Mouse (Mus musculus): ENCODE data around the gene Pakap.
"Not testable (repeated sequence)": the region's sequence is repeated elsewhere in the genome, so short reads cannot be mapped to it uniquely, and the experiment has no call there.

The Pakap gene

DNA sequence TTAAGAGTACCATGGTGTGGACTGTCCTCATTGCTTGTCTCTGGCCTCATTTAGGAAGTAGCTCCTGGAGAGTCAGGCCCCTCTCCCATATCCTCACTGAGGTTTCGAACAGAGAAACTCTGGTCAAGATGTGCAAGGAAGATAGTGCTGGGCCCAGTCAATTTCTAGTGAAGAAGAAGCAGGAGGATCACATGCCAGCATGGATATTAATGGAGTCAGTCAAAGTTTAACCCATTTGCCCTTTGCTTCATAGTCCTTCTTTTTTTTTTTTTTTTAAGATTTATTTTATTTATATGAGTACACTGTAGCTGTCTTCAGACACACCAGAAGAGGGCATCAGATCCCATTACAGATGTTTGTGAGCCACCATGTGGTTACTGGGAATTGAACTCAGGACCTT is 321.0 kb downstream of the Pakap start:
- not testable (repeated sequence) for DNase-seq

DNA sequence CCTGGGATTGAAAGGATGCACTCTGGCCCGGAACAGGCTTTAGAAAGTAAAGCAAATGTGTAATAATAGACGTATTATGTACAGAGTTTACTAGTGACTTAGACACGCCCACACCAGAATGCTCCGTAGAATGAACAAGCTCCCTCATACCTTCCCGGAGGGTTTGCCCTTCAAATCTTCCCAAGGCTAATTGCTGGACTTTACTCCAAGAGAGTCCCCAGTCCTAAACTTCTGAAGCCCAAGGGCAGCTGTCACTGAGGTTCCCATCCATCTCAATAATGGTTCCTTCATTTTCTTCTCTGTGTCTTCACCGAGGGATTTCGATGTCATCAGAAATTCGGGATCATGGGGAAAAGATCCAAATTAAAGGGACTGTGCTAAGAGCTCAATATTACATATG is 321.8 kb downstream of the Pakap start:
- DNase-seq: no peak

DNA sequence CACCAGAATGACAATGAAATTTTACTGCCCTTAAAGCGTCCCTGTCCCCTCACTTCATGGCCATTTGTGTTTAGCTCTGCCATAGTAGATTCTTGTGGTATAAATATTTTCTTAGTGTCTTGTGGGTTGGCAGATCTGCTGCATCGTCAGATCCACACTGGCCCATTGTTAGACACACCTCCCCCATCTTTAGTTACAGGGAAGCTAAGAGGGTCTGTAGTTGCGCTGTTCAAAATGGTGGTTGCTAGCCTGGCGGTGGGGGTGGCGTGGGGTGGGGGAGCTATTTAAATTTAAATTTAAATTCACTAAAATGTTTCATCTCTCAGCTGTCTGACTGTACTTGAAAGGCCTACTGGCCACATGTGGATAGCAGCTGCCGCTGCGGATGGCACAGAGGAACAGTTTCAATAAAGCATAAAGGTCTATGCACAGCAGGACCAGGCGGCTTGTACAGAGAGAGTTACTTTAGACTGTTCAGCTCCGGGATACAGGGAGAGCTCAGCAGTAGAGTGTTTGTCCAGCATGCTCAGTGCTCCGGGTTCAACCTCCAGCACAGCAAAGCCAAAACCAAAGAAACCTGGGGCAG is 324.1 kb downstream of the Pakap start:
- no peak for DNase-seq

DNA sequence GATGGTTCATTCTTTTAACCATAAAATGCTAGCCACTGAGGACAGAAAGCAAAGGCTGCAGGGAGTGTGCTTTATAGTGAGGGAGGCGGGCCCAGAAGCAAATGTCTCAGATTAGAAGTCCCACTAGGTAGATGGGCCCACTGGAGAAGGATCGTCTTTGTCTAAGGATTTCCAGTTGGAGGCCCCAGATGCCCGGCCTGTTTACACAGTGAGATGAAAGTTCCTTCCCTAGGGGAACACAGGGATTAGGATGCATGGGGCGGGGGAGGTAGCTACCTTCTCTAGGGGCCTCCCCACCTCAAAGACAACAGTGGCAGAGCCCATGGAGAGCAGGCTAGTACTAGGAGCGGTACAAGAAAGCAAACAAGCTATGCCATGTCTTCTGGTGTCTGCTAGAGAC is 327.2 kb downstream of the Pakap start:
- no peak for DNase-seq

DNA sequence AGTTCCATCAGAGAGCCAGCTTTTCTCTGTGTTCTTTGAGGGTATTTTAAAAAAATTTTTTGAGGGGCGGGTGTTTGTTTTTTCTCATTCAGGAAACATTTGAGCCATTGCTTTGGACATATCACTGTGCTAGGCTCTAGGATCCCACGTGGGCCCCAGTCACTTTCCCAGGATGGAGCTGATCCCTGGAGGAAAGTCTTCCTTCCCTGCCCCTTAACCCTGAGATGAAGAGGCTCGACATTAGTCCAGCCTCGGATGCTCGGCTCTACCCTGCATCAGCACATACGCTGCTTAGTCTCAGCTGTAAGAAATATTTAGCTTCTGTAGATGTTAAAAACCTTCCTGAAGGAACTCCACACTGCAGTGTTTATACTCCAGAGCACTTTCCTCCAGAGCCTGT is 327.9 kb downstream of the Pakap start:
- no peak for DNase-seq

DNA sequence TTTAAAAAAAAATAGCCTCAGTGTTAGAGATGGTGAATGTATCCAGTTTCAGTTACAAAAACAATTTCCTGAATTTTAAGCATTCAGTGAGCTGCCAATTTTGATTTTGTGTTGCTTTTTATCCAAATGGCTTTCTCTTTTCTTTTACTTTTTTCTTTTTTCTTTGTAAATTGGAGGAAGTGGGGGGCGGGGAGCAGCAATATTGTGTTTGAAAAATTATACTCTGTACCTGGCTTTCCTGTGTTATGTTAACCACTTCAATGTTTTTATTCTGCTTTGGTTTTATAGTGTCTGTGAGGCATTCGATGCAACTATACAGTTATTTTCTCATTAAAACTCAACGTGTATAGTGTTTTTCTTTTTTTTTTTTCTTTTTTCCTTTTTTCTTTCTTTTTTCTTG is 328.7 kb downstream of the Pakap start:
- DNase-seq: no peak

DNA sequence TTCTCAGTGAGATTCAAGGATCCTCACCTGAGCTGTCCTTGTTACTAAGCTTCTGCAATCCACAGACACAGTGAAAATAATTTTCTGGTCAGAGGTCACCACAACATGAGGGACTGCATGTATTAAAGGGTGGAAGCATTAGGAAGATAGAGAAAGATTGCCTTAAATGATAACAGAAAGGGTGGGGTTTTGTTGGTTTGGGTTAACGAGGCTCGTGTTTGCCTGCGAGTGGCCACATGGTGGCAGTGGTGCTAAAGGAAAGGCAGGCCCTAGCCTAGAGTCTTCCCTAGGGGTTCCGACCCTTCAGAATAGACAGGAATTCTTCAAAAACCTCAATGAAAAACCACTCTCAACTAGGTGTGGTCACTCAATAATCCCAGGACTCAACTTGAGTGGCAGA is 333.2 kb downstream of the Pakap start:
- DNase-seq: peak; percentile 59

DNA sequence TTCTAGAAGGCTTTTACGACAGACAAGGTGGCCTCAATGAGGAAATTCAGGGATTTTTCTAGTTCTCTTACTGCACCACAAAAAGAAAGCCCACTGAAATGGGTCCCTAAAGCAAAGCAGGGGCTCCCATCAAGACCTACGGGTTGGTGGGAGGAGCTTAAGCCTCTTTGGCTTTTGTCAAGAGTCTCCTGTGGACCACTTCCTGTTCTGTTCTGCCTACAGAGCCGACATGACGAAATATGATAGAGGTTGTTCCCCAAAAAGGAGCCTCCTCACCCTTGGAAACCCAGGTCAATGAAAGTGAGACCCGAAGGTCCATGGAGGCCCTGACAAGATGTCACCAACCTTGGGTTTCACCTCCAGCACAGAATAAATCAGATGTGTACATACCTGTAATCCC is 334.6 kb downstream of the Pakap start:
- no peak for DNase-seq

DNA sequence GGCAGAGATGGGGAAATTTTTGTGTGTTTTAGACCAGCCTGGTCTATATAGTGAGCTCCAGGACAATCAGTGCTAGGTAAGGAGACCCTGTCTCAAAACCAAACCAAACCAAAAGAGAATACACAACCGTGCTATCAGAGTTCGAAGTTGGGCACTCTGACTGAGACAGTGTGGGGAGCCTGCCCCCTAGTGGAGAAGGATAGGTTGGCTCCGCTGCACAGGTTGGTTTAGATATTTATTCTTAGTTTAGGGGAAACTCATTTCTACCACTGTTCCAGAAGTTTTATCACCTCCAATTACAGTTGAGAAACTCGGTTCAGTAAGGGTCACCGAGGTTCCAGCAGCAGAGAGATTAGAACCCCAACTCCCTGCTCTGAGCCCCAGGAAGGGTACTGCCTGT is 336.2 kb downstream of the Pakap start:
- DNase-seq: peak; percentile 75

DNA sequence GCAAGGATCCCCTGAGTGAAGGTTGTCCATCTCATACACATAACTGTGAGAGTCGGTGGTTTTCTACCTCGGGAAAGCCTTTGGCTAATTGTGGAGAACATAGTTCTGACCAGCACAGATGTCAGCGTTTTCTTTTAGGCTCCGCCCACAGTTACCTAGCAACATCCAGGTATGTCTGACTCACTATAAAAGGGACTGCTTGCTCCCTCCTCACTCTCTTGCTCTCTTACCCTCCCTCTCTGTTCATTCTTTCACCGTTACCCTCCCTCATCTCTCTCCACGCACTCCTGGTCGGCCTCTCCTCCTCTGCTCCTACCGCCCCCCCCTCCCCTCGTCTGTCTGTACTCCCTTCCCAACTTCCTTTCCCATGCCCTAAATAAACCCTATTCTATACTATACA is 336.7 kb downstream of the Pakap start:
- no peak for DNase-seq

DNA sequence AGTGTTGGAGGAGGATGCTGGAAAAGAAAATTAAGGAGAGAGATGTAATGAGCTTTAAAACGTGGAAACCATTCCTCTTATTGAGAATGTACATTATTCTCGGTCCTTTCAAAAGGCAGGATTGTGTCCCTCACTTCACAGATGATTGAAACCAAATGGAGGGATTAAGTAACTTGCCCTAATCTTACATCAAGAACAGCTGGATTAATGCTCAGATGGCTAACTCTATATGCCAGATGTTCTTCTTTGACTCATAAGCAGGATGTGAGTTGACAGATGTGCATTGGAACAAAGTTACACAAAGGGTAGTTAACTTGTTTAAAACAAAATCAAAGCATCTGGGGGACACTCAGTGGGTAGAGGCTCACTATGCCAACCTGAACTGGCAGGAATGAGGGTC is 338.7 kb downstream of the Pakap start:
- no peak for DNase-seq

DNA sequence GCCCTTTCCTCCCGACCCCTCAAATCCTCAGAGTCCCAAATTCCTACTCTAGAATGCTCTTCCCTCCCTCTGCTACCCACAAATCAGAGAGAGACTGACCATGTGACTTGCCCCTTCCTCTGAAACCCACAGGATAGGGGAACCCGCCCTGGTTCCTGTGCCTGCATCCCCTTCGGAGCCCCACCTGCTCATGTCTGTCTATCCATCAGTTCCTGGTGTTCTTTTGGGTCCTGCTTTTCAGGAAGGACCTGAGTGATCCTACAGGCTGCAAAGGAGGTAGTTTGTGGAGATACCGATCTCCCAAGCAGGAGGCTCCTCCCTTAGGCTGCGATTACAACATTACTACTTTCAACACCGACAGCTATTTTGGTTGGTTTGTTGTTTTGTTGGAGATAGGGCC is 340.9 kb downstream of the Pakap start:
- DNase-seq: no peak

DNA sequence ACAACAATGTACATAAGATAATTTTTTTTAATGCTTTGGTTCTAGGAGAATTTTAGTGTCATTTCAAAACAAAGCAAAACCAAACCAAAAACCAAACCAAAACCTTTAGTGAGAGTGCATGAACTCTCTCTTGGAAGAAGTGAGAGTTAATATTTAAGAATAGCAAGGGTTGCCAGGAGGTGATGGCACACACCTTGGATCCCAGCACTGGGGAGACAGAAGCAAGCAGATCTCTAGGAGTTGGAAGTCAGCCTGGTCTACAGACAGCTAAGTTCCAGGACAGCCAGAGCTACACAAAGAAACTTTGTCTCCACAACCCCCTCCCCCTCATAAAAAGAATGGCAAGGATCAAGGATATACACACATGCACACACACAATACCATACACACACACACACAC is 345.0 kb downstream of the Pakap start:
- no peak for DNase-seq

DNA sequence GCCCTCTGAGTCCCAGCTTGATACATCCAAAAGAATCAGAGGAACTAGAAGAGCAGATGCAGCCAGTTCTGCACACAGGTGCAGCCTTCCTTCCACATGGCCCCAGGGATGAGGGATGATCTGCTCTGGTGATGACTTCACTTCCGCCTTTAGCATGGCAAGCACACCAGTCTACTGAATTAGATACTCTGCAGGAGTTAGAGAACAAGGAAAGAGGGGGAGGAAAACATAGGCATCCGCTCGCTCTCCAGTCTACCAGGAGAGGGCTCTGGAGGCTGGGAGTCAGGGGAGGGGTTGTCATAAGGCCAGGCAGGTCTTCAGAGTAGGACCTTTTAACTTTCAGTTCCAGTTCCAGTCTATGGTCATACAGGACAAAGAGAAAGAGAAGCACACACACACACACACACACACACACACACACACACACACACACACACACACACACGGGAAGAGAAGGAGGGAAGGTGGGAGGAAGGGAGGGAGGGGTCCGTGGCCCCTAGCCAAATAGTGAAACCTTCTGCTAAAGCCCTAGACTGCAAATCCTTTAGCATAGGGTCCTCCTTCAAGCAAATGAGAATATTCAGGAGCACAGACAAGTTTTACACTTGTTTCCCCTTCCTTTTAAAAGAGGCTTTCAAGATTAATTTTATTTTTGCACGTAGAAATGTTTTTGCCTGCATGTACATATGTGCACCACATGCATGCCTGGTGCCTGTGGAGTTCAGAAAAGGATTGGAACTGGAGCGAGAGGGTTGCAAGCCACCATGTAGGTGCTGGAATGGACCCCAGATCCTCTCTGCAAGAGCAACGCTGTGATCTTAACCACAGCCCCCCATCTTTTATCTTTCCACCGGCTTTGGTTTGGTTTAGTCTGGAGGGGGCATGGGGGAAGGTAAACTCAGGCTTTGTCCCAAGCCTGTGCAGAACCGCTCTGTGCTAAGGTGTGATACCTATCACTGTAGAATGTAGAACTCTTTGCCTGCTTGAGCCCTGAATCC is 346.5 kb downstream of the Pakap start:
- DNase-seq: no peak

DNA sequence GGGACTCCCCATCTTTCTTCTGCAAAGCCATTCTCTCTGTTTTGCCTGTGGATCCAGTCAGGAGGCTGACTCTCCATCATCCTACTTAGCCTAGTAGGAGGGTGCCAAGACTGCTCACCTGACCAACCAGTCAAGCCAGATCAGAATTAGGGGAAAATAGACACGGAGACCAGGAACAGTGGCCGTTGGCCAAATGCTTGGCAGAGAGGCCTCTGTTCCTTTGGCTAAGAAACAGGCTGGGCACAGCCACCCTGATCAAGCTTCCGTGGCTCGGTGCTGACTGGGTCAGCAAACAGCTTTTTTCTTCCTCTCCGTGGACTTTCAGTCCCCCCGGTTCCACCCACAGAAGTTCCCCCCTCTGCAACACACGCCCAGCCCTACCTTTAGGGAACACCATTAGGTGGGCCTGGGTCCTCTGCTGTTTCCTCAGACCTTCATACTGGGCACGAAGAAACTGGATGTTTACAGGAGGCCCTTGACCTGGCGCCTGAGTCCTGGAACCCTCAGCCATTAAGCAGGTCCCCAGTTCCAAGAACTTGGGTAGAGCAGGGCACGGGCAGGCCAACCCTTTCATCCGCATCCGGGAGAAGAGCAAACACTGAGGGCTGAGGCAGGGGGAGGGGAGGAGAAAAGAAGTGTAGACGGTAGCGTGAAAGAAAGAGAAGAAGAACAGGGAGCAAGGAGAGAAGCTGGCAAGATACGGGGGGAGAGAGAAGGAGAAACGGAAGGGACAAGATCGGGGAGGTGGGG is 347.4 kb downstream of the Pakap start:
- no peak for DNase-seq

DNA sequence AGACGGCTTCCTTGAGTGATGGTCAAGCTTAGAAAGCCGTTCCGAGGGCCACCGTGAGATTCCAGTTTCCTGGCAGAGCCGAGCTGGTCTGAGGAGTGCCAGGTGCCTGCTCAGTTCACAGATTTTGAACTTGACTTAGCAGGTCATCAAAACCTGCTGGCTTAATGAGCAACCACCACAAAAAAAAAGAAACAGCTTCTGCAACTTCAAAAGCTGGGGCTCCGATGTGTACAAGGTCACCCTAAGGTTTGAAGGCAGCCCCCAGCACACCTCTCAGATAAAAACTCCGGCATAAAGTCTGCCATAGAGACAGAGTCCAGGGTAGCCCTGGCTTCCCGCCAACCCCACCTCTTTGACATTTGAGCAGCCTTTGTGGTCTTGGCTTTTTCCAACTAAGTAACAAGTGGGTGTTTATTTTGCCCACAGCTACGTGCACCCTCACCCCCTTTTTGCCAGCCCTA is 348.3 kb downstream of the Pakap start, which contains the start of gene D630039A03Rik:
TSS of gene D630039A03Rik (minus strand) at position 97 of the 461 bp plus-strand sequence.
- DNase-seq: no peak

DNA sequence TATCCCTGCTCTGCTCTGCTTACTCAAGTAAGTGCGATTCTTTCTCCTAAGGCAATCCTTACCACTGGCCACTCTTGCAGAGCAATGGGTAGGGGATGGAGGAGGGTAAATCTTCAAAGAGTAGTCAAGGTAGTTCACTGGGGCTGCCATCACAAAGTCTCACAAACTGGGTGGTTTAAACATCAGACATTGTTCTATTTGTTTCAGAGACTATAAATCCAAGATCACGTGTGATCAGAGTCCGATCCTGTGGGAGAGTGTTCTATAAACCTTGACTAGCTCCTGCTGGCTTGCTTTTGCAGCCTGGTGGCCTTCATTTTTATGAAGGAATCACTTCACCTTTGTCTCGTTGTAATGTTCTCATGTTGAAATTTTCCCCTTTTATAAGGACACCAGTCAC is 348.7 kb downstream of the Pakap start:
- DNase-seq: no peak

DNA sequence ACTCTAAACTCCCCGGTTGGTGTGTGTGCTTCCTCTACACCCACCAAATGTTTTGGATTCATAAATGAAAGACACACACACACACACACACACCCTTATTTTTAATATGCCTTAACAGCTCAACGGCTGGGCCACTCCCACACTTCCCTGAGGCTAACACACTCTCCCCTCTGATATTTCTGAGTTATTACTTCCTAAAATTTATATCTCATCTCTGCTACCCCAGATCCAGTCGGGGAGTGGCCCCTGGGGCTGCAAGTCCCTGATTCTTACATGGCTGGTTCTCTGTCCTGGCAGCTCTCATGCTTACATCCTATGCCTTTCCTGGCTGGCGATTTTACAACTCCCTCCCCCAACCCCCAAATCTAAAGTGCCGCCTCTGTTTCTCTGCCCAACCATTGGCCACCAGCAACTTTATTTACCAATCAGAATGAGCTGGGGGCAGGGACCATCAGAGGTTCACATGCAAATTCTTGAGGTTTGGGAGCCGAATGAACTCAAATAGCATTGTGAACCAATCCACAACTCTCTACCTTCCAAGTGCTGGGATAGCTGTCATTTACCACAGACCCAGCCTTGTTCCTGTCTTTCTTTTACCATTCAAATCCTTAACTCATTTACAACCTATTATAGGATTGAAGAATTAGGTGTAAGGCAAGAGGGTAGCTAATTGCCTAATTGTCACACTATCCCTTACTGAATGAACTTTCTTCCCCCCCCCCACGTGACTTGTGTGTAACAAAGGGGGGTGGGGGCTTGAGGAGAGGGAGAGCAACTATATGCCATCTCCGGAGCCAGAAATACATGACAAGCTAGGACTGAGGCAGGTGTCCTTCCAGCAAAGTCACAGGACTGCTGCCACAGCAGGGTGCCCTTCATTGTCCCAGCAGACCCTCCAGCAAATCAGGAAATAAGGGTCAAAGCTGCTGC is 351.8 kb downstream of the Pakap start:
- no peak for DNase-seq

DNA sequence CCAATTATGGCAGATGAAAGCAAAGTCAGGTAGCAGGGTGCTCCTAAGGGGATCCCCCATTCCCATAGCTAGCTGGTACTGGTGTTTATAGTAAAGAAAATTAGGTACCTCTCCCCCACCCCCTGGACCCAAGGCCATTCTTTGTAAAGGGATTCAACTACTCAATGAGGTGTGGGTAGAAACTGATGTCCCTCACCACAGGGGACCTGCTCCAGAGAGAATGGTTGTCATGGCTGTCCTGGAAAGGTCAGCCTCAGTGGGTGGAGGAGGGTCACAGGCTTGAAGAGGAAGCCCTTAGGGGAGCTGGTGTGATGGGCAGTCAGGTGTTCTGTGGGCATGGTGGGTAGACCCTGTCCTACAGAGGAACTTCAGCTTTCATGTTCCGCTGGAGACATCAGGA is 352.5 kb downstream of the Pakap start:
- no peak for DNase-seq

DNA sequence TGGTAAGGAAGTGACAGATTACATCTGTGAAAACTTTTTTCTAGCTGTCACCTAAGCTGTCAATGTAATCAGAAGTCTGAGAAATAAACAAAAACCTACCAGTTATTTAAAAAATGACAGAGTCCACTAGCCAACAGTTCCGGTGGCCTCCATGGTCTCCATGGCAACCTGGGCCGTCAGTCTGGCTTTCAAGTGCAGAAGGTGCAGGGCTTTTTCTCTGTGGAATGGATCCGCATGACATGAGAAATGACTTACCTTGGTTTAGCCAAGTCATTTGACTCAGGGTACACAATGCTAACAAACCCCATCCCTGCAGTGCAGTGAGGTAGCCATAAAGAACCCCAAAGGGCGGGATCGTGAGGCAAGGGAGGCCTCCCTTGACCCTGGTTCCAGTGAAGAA is 354.2 kb downstream of the Pakap start:
- no peak for DNase-seq

DNA sequence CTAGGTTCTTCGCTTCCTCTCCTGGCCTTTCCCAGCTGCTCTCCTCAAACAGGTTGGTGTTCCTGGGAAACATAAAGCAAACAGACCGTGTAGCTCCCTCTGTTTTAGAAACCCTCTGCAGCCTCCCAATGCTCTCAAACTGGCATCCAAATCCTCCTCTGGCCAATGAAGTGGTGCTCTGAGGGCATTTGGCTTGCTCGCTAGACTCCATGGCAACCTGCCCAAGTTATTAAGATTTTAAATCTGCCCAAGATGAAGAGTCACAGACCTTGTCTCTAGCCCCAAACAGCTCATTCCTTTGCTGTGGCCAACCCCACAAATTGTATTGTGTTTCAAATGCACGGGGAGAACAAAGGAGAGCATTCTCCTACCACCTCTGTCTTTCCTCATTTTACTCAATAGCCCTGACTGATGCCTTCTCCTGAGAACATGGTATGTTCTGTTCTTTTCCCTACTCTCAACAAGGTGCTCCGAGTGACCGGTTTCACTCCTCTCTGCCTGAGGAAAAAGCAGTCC is 356.6 kb downstream of the Pakap start:
- no peak for DNase-seq

Data from right cerebral cortex, postnatal 4 days (tissue).